Mouse (Mus musculus) ES-Bruce4 (cell line): ENCODE data around the gene Me1. TPM values are rescaled to one million over a fixed set of nuclear protein-coding genes. Genes with fewer than 3 reads are reported as not detected.

Experiments used
- H3K27ac ChIP-seq: 2 replicates; pipeline ENCODE4 v1.5.1; 2012; ENCODE audit warnings: low read length, inconsistent platforms; ENCODE audit not compliant: insufficient read depth
- H3K27me3 ChIP-seq: 2 replicates; pipeline ENCODE4 v1.6.1; 2012; ENCODE audit warnings: mild to moderate bottlenecking, low read length, inconsistent platforms; ENCODE audit not compliant: control insufficient read depth, poor library complexity, insufficient read depth, severe bottlenecking
- H3K36me3 ChIP-seq: 2 replicates; pipeline ENCODE4 v1.6.1; 2012; ENCODE audit warnings: inconsistent platforms, mild to moderate bottlenecking, low read length, moderate library complexity; ENCODE audit not compliant: control insufficient read depth, poor library complexity, insufficient read depth, severe bottlenecking
- H3K4me1 ChIP-seq: one replicate; pipeline ENCODE4 v1.8.1; 2011; ENCODE audit warnings: low read length; ENCODE audit not compliant: control insufficient read depth, insufficient read depth
- H3K4me3 ChIP-seq: 2 replicates; pipeline ENCODE4 v1.5.1; 2011; ENCODE audit warnings: low read depth, mild to moderate bottlenecking, low read length
- H3K9ac ChIP-seq: 2 replicates; pipeline ENCODE4 v1.6.1; 2012; ENCODE audit warnings: low read depth, mild to moderate bottlenecking, inconsistent platforms; ENCODE audit not compliant: poor library complexity, severe bottlenecking
- H3K9me3 ChIP-seq: replicated peaks from 2 replicates; pipeline ENCODE4 v1.6.1; 2012; ENCODE audit warnings: mild to moderate bottlenecking, low read length, inconsistent platforms; ENCODE audit not compliant: control insufficient read depth, poor library complexity, insufficient read depth, severe bottlenecking
- CTCF ChIP-seq: IDR thresholded peaks from one replicate; pipeline ENCODE4 v1.8.1; 2011; ENCODE audit warnings: low read depth, low read length
- EP300 ChIP-seq: IDR thresholded peaks from 2 replicates; pipeline ENCODE4 v1.6.1; 2011; ENCODE audit warnings: low read depth, low read length; ENCODE audit not compliant: insufficient read depth
- POLR2A ChIP-seq: IDR thresholded peaks from one replicate; pipeline ENCODE4 v1.8.1; 2011; ENCODE audit warnings: low read length; ENCODE audit not compliant: insufficient read depth
- polyA plus RNA-seq: library from polyadenylated mRNA; stranded (reverse); fragments of >200 nt; gene quantifications from 2 replicates; pipeline ENCODE4 v1.2.4, GENCODE M21; 2011; ENCODE audit warnings: low read depth; ENCODE audit not compliant: missing spikeins, insufficient read depth, insufficient read length

The Me1 gene
- polyA plus RNA-seq, 1 experiment: 25.2 TPM

GRCm38 (mm10) chr9:86692251-86692650, 3.5 kb downstream of the Me1 start:
- H3K27ac ChIP-seq: no peak overlapping the region
- H3K4me3 ChIP-seq: no peak overlapping the region
- H3K27me3 ChIP-seq: no peaks in the 10 kb centered on the region
- no peaks in the 10 kb centered on the region for H3K36me3 ChIP-seq
- no peaks in the 10 kb centered on the region for H3K9me3 ChIP-seq
- H3K9ac ChIP-seq: no peak overlapping the region
- TF ChIP-seq POLR2A: no peak
- no peak for TF ChIP-seq CTCF
- no peak for TF ChIP-seq EP300
- H3K4me1 ChIP-seq: no peaks in the 10 kb centered on the region

- Histone ChIP-seq H3K9ac (no peak overlapping the region), H3K27me3 (no peaks in the 10 kb centered on the region), H3K27ac (no peak overlapping the region), H3K36me3 (no peaks in the 10 kb centered on the region), H3K4me3 (no peak overlapping the region), H3K4me1 (no peaks in the 10 kb centered on the region), H3K9me3 (no peaks in the 10 kb centered on the region)
- TF ChIP-seq EP300 (no peak), CTCF (no peak), POLR2A (no peak)
Measured at GRCm38 (mm10) chr9:86691101-86691500, 4.7 kb downstream of the Me1 start.

DNA sequence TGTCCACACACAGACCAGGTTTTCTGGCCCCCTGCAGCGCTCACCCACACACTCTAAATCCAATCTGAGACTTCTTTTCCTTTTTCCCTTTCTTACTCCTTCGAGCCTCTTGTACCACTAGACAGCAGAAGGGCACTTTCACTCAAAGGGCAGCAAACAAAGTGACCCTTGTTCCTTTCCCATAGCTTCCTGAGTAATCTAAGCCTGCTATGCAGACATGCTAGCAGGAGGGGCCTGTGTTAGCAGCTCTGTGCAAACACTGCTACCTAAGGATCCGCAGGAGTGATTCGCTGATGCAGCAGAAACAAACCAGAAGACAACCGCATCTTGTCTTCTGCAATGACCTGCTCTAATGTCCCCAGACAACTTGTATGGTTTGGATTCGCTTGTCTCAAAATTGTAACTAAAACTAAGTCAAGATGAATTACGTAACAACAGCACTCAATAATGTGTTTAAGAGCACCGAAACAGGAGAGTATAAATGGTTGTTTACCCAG, 12.0 kb downstream of the Me1 start:
- no peak for TF ChIP-seq CTCF
- no peak for TF ChIP-seq POLR2A
- no peak for TF ChIP-seq EP300
- no peak overlapping the region for H3K9ac ChIP-seq
- no peaks in the 10 kb centered on the region for H3K9me3 ChIP-seq
- H3K4me3 ChIP-seq: no peak overlapping the region
- no peaks in the 10 kb centered on the region for H3K4me1 ChIP-seq
- H3K27me3 ChIP-seq: no peaks in the 10 kb centered on the region
- H3K27ac ChIP-seq: no peak overlapping the region
- H3K36me3 ChIP-seq: no peaks in the 10 kb centered on the region; the same call in 1 of the 2 replicates

GRCm38 (mm10) chr9:86682844-86683243, 12.9 kb downstream of the Me1 start:
- Histone ChIP-seq H3K4me3 (no peak overlapping the region), H3K36me3 (no peaks in the 10 kb centered on the region; the same call in 1 of the 2 replicates), H3K9me3 (no peaks in the 10 kb centered on the region), H3K27me3 (no peaks in the 10 kb centered on the region), H3K9ac (no peak overlapping the region), H3K27ac (no peak overlapping the region), H3K4me1 (no peaks in the 10 kb centered on the region)
- TF ChIP-seq POLR2A (no peak), EP300 (no peak), CTCF (no peak)

GRCm38 (mm10) chr9:86682278-86682677, 13.5 kb downstream of the Me1 start:
- Histone ChIP-seq H3K9ac (no peak overlapping the region), H3K27ac (no peak overlapping the region), H3K4me3 (no peak overlapping the region), H3K4me1 (no peaks in the 10 kb centered on the region), H3K27me3 (no peaks in the 10 kb centered on the region), H3K36me3 (no peaks in the 10 kb centered on the region; the same call in 1 of the 2 replicates), H3K9me3 (no peaks in the 10 kb centered on the region)
- no peak for TF ChIP-seq EP300
- no peak for TF ChIP-seq CTCF
- no peak for TF ChIP-seq POLR2A

DNA sequence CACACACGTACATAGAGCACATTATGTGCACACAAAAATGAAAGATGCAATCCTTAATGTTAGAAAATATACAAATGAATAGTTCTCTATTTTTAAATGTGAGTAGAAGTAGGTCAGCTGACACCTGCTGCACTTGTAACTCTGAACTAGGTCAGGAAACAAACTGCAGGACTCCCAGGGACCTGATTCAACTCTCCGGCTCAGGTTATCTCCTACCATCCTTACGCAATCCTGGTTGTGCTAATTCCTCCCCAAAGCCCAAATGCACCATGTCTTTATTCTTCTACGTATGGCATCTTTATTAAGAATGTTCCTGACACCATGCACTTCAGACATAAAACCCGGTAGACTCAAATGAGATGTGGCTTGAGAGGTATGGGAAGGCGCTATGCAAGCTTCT, 15.3 kb downstream of the Me1 start:
- H3K36me3 ChIP-seq: no peaks in the 10 kb centered on the region; the same call in 1 of the 2 replicates
- no peaks in the 10 kb centered on the region for H3K9me3 ChIP-seq
- H3K27ac ChIP-seq: no peak overlapping the region
- H3K4me3 ChIP-seq: no peak overlapping the region
- H3K4me1 ChIP-seq: peaks cover 2% of the 10 kb centered on the region
- H3K9ac ChIP-seq: no peak overlapping the region
- H3K27me3 ChIP-seq: no peaks in the 10 kb centered on the region
- TF ChIP-seq CTCF: no peak
- no peak for TF ChIP-seq EP300
- TF ChIP-seq POLR2A: no peak
